Mouse (Mus musculus): ENCODE measurements around the gene Rpap3.
"Not testable (repeated sequence)": the region's sequence is repeated elsewhere in the genome, so short reads cannot be mapped to it uniquely, and the experiment has no call there.

Rpap3 gene

DNA sequence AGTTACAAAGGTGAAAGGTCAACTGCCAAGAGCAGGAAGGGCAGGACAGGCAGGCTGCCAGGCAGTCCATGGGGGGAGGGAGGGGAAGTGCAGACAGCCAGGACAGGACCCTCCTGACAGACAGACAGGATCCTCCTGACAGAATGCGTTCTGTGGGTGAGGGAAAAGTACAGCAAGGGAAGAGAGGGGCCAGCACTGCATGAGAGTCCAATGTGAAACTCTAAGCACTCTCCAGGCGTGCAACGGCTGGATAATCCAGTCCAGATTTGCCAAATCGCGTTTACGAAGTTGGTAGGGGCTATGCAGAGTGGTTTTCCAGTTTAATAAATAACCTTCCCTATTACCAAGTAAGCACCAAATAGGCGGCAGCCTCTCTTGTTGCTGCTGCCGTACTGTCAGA lies 23.6 kb downstream of the Rpap3 start:
- peak; percentile 56 to 77 for DNase-seq

DNA sequence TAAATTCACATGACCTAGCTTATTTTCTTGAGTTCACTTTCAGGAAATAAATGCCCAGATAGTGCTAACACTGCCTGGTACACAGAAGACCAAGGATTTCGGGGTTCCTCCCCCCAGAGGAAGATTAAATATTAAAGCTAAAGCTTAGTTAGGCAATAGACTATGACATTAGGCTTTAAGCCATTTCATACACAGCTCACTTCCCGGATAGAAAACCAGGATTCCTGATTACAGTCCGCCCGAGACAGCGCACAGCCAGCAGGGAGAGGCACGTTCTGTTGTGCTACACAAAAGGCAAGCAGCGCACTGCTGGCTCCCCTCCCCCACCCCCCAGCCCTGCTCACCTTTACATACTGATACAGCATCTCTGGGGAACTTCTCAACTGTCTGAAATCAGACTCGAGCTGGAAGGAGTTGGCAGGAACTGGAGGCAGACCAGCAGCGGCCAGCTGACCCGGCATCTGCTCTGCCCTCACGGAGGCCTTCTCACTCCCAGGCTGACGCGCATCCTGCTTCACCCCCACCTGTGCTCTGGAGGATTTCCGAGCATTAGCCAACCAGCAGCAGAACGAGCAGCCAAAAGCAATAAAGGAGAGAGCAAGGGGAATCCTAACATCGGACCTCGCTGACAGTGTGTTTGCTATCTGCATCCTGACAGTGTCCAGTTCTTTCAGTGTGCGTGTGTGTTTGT lies 25.5 kb downstream of the Rpap3 start:
- DNase-seq = peak in 1 of 2 experiments; percentile 51

DNA sequence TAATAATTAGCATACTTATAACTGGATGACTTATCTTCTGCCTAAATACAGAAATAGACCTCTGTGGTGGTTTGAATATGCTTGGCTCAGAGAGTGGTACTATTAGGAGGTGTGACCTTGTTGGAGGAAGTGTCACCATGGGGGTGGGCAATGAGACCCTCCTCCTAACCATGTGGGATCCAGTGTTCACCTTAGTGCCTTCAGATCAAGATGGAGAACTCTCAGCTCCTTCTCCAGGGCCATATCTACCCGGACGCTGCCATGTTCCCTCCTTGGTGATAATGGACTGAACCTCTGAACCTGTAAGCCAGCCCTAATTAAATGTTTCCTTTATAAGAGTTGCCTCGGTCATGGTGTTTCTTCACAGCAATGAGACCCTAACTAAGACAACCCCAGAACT lies 28.3 kb downstream of the Rpap3 start:
- no peak for DNase-seq

DNA sequence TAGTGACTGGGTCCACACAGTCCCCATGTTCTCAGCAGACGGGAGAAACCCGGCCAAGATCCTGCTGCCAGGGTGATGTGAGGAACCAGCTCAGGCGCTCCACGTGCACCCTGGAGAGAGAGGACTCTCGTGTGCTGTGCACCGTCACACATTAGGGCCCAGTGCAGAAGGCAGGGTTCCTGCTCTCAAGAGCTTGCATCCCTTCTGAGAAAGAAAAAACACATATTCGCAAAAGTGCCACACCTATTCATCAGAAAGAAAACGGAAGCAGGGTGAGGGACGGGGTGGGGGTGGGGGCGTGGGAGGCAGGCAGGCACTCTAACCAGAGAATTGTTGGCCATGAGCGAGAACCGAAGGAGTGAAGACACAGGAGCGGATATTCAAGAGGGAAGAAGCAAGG lies 29.7 kb downstream of the Rpap3 start:
- no peak for DNase-seq

DNA sequence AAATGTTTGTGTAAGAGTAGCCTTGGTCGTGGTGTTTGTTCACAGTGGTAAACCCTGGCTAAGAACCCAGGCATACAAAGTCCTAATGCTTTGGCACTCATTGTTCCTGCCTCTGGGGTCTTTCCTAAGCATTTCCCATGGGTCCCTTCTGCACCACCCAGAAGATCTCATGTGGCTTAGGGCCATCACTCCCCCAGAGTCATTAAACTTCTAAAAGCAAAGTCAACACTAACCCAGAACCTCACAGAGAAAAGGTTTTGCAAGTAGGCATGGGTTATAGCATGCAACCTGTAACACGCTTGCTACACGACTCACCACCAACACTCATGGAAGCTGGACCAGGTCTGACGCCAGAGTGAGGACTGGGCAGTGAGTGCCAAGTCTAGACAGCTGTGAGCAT lies 31.2 kb downstream of the Rpap3 start:
- no peak for DNase-seq

DNA sequence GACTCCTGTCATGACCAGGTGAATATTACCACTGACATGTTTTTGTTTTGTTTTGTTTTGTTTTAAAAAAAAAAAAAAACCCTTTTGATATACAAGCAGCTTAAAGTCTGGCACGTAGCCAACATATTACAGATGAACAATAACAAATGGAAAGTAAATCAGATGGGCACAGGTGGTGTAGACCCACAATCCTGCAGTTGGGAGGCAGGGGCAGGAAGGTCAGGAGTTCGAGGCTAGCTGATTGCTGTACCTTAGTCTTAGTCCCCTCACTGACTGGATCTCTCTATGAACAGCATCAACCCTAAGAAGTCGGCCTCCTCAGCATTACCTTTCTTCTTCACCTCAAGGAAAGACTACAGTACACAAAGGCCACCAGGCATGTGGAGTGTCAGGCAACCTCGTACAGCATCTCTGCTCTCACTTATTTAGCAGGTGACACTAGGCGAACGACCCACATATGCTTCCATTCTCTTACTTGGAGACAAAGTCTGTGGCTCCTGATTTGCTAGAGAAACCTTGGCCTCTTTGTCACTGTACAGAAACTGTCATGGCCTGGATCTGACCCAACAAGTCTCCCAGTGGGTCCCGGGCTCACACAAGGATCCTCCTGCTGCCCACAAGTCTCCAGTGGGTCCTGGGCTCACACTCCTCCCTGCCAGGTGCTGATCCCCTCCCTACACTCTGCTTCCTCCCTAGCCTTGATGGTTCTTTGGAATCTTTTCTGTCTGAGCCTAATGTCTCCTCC lies 32.2 kb downstream of the Rpap3 start:
- no peak for DNase-seq

DNA sequence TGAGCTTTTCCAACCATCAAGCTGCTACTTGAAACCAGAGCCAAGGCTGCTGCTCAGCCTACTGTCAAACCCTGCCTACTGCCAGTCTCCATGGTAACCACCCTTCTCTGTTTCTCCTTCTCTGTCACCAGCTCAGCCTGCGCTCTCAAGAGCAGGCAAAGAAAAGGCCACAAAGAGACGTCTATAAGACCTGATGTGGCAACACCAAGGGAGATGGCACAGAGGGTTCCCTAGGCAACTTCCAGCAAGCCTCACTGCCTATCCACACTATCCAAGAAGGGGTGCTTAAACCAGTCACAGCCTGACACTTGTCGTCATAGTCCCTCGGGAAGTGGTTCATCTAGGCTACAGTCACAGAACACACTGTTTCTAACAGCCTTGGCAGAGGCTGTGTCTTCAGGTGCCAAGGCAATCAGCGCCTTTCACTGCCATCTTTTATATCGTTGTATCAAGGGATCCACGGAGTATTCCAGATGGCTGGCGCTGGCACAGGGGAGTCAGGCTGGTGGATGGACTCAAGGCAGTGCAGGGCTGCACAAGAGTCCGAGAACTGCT lies 33.3 kb downstream of the Rpap3 start:
- no peak for DNase-seq

DNA sequence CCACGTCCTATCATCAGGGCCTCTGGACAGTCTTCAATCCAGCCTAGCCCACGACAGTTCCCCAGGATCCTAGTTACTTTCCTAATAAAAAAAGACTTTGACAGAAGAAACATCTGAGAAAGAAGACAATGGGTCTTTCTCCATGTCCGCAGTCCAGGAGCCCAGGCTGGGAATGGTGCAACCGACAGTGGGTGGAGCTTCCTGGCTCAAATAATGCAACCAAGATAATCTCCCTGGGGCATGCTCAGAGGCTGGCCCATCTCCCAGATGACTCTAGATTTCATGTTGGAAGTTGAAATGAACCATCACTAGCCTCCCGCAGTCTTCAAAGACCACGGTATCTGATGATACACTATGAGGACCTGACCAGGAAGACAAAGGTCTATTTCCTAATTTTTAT lies 35.1 kb downstream of the Rpap3 start:
- no peak for DNase-seq

DNA sequence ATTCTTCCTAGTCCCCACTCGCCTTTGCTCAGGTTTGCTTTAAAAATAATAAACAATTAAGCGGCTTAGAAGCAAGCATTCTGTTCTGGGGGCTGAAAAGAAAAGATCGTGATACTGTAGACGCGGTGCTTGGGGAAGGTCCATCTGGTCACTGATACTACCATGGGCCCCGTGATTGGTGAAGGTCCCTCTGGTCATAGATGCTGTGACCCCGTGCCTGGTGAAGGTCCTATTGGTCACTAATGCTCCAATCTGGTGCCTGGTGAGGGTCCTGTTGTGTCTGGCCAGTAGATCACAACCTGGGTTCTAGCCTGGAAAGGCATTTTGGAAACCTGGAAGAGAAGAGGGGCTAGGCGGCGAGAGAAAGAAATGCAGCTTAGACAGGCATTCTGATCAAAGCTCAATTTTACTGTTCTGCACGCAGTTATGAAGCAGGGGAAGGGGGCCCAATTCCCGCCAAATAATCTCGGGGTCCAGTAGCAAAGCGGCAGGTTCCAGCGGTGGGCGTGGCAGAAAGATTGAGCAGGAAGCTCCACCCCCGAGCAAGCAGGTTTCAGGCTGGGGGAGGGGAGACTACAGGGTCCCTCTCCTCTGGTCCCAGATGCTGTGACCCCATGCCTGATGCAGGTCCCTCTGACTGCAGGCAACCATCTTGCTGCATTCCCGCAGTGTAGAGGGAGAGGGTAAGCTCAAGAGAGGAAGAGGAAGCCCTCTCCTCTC lies 37.3 kb downstream of the Rpap3 start:
- not testable (repeated sequence) for DNase-seq

DNA sequence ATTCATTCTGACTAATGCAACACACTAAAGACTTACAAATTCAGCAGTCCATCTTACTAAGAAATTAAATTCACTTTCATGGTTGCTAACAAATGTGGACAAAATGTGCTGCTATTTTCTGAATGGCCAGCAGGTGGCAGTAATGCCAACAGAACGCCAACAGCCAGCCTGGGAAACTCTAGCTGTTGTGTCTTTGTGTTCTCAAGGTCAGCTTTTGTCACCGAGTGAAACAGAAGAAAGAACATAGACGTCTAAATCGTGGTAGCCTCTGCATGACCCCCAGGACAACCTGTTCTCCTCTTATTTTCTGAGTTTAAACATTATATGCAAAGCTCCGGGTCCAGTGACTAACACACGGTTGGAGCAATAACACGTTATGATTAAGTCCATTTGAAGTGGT lies 38.2 kb downstream of the Rpap3 start:
- DNase-seq = peak; percentile 66 to 74

DNA sequence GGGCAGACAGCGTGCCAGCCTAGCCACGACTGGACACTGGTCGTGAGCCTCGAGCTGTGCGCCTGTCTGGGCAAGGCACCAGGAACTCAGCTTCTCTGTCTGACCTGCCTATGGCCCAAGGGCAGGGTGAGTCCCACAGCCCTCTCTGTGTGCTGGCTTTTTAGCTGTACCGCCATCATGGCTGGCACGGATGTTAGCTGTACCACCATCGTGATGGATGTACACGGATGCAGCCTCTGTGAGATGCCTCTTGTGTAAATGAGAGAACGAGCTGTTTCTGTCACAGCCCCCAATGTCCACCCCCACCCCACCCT lies 39.2 kb downstream of the Rpap3 start:
- DNase-seq = no peak

DNA sequence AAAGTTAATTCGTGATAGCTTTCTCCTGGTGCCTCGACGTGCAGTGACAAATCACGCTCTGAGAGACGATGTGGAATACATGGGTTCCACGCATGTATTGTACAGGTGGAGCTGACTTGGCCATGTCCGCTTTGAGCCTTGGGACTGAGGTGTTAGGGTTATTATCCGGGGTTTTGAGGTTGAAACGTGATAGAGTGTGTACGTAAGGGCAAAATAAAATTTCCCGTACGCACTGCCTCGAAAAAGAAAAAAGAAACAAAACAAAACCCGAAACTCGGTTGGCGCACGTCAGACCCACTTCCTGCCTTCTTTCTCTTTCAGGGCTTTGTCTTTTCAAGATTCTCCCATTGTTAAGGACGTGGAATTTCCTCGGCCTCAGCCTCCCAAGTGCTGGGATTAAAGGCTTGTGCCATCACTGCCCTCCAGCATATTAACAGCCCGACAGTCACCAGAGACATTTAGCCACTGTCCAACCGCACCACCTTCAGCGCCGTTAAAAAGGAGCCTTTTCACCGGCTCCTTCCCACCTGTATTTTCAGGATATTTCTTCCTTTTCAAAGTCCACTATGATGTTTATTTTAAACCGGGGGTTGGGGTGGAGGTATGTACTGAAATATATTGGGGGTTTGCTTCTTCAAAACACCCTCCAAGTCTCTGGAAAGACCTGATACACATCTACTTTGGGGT lies 39.7 kb downstream of the Rpap3 start:
- DNase-seq = no peak

DNA sequence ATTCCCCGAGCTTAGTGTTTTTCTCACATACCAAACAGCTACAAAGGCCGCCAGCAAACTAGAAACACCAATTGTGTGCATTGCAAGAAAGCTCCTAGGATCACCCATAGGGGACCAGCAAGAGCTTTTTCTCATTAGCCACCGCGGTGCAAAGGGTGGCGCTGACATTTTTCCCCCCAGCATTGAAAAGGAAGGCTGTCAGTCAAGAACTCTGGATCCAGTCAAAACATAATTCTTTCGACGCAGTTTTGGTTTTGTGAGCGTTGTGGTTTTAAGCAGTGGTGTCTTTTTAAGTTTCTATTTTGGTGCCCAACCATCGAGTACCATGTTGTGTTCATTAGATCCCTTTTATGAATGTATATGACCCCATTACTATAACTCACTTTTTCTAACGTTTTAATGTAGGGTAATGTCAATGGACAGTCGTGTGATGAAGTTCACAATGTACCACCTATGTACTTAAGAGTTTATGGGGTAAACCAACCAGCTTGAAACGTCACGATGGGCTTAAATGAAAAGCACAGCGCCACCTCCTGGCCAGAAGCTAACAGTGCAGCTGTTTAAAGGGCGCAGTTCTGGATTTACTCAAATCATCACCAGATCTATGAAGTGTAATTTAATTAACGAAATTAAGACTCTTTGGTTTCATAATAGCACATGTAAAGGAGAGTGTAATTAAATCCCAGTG lies 40.5 kb downstream of the Rpap3 start:
- peak in 1 of 2 experiments; percentile 30 for DNase-seq

DNA sequence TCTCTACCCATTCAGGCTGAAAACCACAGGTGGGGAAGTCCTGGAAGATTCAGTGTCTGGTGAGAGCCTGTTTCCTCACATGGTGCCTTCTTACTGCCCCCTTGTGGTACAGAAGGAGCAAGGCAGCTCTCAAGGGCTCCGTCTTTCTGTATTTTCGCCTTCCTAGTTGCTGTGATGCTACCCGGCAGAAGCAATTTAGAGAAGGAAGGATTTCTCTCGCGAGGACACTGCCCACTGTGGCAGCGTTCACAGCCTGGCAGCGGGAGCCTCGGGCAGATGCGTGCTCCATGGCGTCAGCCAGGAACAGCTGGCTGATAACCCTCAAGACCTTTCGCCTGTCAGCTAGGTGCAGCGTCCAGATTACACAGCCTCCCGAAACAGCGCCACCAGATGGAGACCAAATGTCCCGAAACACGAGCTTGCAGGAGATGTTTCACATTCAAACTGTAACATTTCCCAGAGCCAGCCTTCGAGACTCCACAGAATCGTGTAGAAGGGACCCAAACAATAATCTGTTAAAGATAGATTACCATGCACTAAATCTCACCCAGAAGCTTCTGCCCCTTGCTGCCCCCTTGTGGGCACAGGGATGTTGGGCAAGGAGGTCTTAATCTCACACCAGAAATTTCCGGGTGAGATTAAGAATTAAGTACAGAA lies 41.7 kb downstream of the Rpap3 start:
- peak; percentile 70 to 85 for DNase-seq

DNA sequence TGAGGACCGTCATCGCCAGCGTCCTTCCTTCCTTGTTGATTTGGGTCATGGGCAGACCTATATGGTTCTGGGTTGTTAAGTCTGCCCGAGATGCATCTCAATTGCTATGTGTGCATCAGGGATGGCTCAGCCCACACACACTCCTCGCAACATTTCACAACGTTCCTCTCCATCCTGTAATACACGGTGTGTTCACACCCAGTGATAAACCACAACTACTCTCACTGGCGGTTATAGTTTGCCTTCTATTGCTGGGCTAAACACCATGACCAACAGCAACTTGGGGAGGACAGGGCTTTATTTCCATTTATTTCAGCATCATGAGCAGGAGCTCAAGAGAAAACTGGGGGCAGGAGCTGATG lies 46.9 kb downstream of the Rpap3 start:
- DNase-seq = no peak

DNA sequence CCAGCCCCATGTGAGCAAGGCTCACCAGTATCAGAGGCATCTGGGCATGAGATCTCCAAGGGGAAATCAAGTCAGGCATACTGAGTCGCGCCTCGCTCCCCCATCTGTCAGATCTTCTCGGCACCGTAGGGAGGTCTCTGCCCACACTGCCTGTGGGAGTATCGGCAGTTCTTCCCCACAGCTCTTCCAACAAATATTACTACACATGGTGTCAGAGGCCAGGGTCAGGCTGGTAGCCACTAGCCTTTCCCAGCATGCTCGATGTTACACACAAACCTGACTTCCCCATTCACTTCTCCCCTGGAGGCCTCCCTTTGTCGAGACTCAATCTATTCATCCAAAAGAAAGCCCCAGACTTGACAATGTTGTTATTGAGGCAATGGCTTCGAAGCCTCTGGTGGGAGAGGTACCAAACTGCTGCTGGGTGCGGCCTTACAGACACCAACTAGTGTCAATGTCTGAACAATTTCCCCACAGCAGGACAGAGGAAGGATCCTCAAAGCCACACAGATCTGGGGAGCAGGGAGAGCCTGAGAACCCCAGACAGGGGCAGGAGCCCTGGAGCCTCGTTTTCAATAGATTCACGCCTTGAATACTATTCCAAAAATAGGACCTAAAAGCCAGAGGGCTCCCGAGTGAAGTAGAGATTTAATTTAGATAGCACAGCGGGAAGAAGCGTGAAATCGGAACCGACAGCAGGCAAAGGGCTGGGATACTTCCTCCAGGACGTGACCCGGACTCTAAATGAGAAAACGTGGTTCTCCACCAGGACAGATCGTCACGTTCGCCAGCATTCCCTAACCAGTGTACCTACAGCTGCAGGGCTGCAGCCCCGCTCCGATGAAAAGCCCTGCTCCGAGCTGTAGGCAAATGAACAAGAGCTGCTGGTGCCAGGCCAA lies 47.5 kb downstream of the Rpap3 start:
- no peak for DNase-seq

DNA sequence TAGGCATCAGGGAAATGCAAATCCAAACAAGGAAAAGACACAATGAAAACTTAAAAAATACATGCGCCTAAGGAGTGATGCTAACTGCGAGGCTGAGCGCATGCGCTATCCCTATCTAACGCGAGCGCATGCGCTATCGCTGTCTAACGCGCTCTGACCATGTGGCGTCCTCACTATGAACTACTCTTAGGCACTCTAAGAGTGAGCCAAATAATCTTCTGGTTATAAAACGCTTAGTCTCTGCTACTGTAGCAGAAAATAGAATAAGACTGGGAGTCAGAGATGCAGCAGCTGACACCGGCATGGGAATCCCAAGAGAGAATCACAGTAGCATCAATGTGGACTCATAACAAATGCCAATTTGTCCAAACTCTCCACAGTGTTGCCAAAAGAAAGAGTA lies 48.2 kb downstream of the Rpap3 start:
- no peak for DNase-seq

DNA sequence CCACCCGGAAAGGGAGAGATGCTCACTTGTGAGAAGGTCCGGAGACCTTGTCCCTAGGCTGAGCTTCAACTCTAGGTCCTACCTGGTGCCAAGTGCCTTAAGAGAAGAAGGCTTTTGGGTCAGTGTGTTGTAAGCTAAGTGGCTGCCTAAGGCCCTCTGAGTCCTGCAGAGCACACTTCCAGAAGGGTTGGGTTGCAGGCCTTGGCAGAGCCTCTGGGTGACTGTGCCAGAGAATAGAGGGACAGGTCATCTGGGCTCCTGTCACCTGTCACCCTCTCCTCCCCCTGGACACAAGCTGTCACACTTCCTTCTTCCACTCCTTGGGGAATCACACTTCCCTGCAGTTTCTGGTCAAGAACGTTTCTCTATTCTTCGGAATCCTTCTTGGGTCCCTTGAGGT lies 55.9 kb downstream of the Rpap3 start:
- DNase-seq = no peak

DNA sequence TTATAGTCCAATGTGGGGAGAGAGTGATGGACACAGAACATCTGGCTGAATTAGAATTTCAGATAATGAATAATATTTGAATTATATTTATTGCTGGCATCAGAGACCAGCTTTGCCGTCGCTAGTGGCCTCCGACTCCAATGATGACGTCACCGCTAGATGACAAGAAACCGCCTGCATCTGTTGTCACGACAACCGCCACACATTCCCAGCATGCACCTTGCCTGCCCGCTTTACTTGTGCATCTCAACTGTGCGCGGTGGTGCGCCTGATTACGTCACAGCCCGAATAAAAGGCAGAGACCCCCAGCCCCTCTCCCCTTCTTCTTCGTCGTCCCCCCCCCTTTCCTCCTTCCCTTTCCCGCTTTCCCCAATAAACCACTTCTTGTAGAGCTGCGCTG lies 57.4 kb downstream of the Rpap3 start:
- no peak for DNase-seq

DNA sequence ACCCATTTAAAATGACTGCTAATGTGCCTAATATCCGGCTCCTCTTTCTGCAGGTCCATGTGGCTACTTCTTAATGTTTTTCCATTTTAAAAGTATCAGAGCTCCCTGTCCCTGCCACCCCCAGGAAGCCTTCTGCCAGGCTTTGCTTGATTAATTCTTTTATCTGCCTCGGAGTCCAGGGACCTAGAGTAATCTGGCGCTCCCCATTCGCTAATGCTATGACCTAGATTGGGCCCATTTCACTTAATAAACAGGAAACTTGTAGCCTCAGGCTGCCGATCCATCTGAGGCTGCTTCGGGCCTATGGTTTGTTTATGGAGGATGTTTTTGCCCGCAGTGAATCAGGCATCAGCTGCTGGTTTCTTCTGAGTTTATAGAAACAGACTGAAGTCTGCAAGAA lies 59.2 kb downstream of the Rpap3 start:
- no peak for DNase-seq

DNA sequence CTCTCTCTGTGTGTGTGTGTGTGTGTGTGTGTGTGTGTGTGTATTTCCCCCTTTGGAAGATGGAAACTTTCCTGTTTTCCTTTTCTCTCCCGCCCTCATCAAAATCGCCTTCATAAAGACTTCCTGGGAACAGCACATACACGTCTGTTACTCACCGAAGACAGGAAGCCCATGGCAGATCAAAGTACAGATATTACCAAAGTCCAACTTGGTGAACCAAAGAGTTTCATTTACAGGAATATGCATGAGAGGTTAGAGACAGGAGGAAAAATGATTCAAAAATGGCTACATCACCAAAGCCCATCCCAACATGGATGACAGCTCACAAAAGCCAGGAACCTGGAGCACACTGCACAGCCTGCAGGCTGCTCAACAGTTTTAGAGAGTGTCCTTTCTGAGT lies 61.6 kb downstream of the Rpap3 start:
- DNase-seq = no peak

Measured in kidney, postnatal 25 days (tissue).